Mouse (Mus musculus) lung, adult 2 months (tissue): ENCODE results near the gene Megf6. TPM values are rescaled to one million over a fixed set of nuclear protein-coding genes. Genes with fewer than 3 reads are reported as not detected.

ENCODE experiments used
- DNase-seq: peaks from one replicate; pipeline ENCODE4 v3.0.0; 2022
- H3K4me1 ChIP-seq: fragments of 200-500 bp; 2 replicates; pipeline ENCODE4 v1.6.1; 2011; ENCODE audit warnings: low read length; ENCODE audit not compliant: control insufficient read depth, insufficient read depth
- H3K4me3 ChIP-seq: fragments of 200-500 bp; replicated peaks from 2 replicates; pipeline ENCODE3; 2011; ENCODE audit warnings: low read depth, mild to moderate bottlenecking, control low read depth, low read length; ENCODE audit errors: extremely low read depth
- CTCF ChIP-seq: fragments of 200-500 bp; IDR thresholded peaks from 2 replicates; pipeline ENCODE4 v1.5.1; 2011; ENCODE audit warnings: mild to moderate bottlenecking, low read length, control low read depth; ENCODE audit not compliant: insufficient read depth
- POLR2A ChIP-seq: fragments of 200-500 bp; IDR thresholded peaks from 2 replicates; pipeline ENCODE4 v1.6.1; 2011; ENCODE audit warnings: low read depth, mild to moderate bottlenecking, control low read depth, low read length, borderline replicate concordance; ENCODE audit errors: extremely low read depth
- WGBS: fragments of 180-500 bp; shearing (Covaris S2); methylation state at CpG from one replicate; pipeline ENCODE4 v1.1.7; 2018; 5-methylcytosine and 5-hydroxymethylcytosine counted together
- polyA plus RNA-seq: library from polyadenylated mRNA; depleted of rRNA; stranded (reverse); fragments of >200 nt; gene quantifications from 2 replicates; pipeline ENCODE4 v1.2.3, GENCODE M21; 2012

Megf6 gene
- polyA plus RNA-seq, 1 experiment = 68.6 TPM

DNA sequence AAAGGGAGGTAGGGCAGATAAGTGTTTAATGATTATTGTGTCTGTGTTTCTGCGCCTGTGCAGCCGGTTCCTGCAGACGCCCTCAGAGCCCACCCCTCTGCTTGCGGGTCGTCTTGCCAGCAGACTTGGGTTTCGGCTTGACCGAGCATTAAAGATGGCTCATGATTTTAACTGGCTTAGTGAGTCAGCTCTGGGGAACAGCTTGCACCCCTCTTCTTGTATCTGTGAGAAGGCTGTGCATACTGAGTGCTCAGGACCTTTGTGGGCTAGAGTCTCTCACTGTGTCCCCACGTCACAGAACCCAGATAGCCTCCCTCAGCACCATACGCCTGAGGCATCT lies 54.4 kb downstream of the Megf6 start:
- peaks cover 2% of the 10 kb centered on the region for H3K4me1 ChIP-seq
- whole genome bisulfite sequencing = 81% methylated on average over 9 of the region's 9 CpGs
- no peak for DNase-seq
- no peak overlapping the region for H3K4me3 ChIP-seq
- TF ChIP-seq POLR2A (no peak), CTCF (no peak)

DNA sequence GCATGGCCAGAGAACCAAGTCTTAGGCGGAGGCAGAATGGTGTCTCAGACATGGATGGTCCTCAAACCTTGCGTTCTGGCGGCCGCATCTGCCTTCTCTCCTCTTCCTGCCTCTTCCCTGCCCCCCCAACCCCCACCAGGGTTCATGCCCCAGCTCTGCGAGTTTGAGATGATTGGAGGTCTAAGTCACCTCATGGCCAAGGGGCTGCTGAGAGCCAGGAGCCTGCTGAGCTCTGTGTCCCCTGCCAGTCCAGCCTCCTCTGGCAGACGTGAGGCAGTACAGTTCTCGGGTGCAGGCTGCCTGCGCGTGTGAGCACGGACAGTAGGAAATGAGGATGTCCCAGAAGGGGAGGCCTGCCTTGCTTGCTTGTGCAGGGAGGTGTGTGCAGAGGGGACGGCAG lies 56.1 kb downstream of the Megf6 start:
- Histone ChIP-seq H3K4me3 (no peak overlapping the region), H3K4me1 (peaks cover 2% of the 10 kb centered on the region)
- 78% methylated on average over 11 of the region's 11 CpGs for WGBS
- TF ChIP-seq CTCF = no peak
- TF ChIP-seq POLR2A = no peak
- DNase-seq = no peak

DNA sequence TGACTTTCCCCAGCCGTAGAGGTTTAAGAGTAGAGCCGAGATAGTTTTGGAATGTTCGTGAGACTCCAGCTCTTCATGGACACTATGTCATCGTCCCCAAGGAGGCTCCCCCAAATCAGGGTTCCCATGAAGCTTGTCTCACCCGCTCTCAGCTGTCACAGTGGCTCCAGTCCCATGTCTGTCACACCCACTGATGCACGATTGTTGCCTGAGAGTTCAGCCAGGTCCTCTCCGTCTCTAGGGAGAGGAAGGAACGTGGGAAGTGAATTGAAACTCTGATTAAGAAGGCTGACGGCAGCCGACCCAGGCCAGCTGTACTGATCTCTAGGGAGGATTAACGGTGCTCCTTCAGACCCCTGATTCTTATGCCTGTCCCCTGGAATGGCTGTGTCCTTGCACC lies 57.8 kb downstream of the Megf6 start:
- H3K4me3 ChIP-seq = no peak overlapping the region
- TF ChIP-seq POLR2A (no peak), CTCF (no peak)

DNA sequence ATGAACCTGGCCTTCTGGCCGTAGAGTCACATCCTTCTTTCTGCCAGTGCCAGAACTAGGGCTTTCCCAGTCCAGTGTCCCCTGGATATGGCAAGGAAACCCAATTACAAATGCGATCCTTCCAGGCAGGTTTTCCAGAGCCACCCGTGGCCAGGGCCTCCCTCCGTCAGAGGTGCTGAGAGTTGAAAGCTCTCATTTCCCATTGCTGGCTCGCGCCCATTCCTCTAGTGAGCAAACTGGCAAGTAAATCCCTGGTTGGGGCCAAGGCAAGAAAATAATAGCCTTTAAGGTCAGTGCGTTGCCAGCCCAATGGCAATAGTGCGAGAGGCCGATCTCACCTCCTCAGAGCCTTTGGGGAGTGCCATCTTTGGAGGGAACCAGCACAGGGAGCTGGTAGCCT lies 59.0 kb downstream of the Megf6 start:
- TF ChIP-seq CTCF (no peak), POLR2A (no peak)
- DNase-seq = no peak
- WGBS = 86% methylated on average over 9 of the region's 9 CpGs
- Histone ChIP-seq H3K4me3 (no peak overlapping the region), H3K4me1 (peaks cover 2% of the 10 kb centered on the region)

More for the DNA sequence above, 57.8 kb downstream of the Megf6 start:
- 52% methylated on average over 11 of the region's 11 CpGs for WGBS
- DNase-seq = no peak
- peaks cover 2% of the 10 kb centered on the region for H3K4me1 ChIP-seq

- no peak for DNase-seq
- Histone ChIP-seq H3K4me1 (peaks cover 2% of the 10 kb centered on the region), H3K4me3 (no peak overlapping the region)
- 77% methylated on average over 7 of the region's 7 CpGs for WGBS
- TF ChIP-seq CTCF = no peak
- TF ChIP-seq POLR2A = no peak
Measured at GRCm38 (mm10) chr4:154231380-154231779, 60.9 kb downstream of the Megf6 start.

DNA sequence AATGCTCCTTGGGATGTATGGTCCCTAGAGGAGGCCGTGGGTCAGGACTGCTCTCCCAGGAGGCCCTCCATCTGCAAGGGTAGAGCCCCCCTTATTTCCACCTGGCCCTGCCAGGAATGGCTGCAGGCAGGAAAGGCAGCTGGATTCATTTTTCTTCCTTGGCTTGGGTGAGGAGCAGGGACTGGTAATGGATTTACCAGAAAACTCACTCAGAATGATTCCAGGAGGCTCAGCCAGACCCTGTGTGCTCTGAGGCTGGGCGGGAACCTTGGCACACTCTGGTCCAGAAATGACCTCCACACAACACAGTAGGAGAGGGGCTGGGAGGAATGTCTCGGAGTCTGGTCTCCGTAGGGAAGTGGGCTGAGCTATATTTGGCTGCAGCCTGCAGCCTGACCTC lies 61.8 kb downstream of the Megf6 start:
- no peak for TF ChIP-seq POLR2A
- no peak for TF ChIP-seq CTCF
- no peak overlapping the region for H3K4me3 ChIP-seq
- peaks cover 2% of the 10 kb centered on the region for H3K4me1 ChIP-seq
- 47% methylated on average over 4 of the region's 4 CpGs for WGBS
- no peak for DNase-seq

- no peaks in the 10 kb centered on the region for H3K4me1 ChIP-seq
- DNase-seq = no peak
- WGBS = 89% methylated on average over 3 of the region's 3 CpGs
Measured at GRCm38 (mm10) chr4:154236001-154236400, 65.5 kb downstream of the Megf6 start.

GRCm38 (mm10) chr4:154236893-154237292 lies 66.4 kb downstream of the Megf6 start:
- H3K4me3 ChIP-seq = no peak overlapping the region
- no peak for TF ChIP-seq CTCF
- TF ChIP-seq POLR2A = no peak
- no peak for DNase-seq
- no peaks in the 10 kb centered on the region for H3K4me1 ChIP-seq
- 36% methylated on average over 10 of the region's 10 CpGs for WGBS

More at GRCm38 (mm10) chr4:154236001-154236400, 65.5 kb downstream of the Megf6 start:
- TF ChIP-seq CTCF (no peak), POLR2A (no peak)
- H3K4me3 ChIP-seq = no peak overlapping the region

DNA sequence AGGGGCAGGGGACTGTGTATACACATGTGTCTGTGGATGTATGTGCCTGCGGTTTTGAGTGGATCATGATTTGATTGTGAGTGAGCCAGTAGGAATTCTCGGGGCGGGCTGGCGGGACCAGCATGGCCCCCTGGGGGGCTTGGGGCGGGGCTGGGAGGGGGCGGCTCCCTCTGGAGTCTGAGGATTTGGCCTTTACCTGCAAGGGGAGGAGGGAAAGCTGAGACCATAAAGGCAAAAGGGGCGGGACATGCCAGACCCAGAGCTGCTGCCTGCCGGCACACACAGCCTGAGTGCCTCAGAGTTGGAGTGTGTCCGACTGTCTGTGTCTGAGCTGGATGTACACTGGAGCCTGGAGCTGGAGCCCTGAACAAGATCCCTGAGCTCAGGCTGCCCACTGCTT lies 66.8 kb downstream of the Megf6 start:
- no peaks in the 10 kb centered on the region for H3K4me1 ChIP-seq
- no peak overlapping the region for H3K4me3 ChIP-seq
- 15% methylated on average over 8 of the region's 9 CpGs for WGBS
- no peak for DNase-seq
- no peak for TF ChIP-seq CTCF

DNA sequence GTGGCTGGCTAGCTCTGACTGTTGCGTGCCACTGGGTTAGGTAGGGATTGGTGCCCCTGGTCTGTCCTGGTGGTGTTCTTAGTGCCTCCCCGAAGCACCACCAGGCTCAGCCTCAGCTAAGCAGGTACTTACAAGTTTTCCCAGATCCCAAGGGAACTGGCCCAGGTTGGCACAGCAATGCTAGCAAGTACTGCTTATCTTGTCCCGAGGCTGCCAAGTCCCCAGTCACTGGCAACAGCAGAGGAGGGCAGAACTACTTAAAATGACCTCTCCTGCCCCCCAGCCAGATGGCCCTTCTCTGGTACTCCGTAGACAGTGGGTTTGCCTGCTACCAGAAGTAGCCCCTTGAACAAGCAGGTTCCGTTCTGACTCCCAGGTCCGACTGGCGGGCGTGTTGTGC lies 68.7 kb downstream of the Megf6 start:
- Histone ChIP-seq H3K4me1 (no peaks in the 10 kb centered on the region), H3K4me3 (no peak overlapping the region)
- DNase-seq = no peak
- 75% methylated on average over 8 of the region's 8 CpGs for whole genome bisulfite sequencing
- TF ChIP-seq POLR2A (no peak), CTCF (no peak)

GRCm38 (mm10) chr4:154240608-154241007 lies 70.1 kb downstream of the Megf6 start:
- DNase-seq = no peak
- 67% methylated on average over 11 of the region's 11 CpGs for WGBS
- Histone ChIP-seq H3K4me1 (no peaks in the 10 kb centered on the region), H3K4me3 (no peak overlapping the region)
- TF ChIP-seq POLR2A = no peak
- no peak for TF ChIP-seq CTCF
